Mouse (Mus musculus): ENCODE data around the gene Syn1. TPM values are rescaled to one million over a fixed set of nuclear protein-coding genes. Genes with fewer than 3 reads are reported as not detected.

Gene Syn1
- polyA plus RNA-seq, 1 experiment from 2014 or later, result 0.05 TPM

DNA sequence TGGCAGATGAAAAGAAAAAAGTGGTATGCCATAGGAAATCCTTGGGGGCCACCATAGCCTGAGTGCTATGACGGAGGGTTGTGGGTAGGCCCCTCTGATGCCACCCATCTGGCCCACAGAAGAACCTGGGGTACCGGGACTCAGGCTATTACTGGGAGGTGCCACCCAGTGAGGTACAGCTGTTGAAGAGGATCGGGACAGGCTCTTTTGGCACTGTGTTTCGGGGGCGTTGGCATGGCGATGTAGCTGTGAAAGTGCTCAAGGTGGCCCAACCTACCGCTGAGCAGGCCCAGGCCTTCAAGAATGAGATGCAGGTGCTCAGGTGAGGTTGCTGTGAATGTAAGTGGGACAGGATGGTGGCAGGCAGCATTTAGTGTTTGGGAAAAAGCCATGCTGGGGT, 67.0 kb downstream of the Syn1 start:
- Histone ChIP-seq H3K4me3 (ENCODE audit: low read depth, low read length) (no peak overlapping the region), H3K9me3 (ENCODE audit: low read length) (no peaks in the 10 kb centered on the region), H3K36me3 (replicated peaks; ENCODE audit: insufficient read depth, low read length) (peaks cover 28% of the 10 kb centered on the region), H3K27me3 (ENCODE audit: insufficient read depth, low read length) (no peaks in the 10 kb centered on the region), H3K4me1 (ENCODE audit: insufficient read depth) (peaks cover 5% of the 10 kb centered on the region; the same call in 1 of the 2 replicates), H3K4me2 (ENCODE audit: low read depth, low read length) (no peak overlapping the region), H3K27ac (ENCODE audit: low read depth) (no peak overlapping the region), H3K9ac (replicated peaks) (no peak overlapping the region)
- DNase-seq (no peak), ATAC-seq (no peak)
- WGBS (ENCODE audit: insufficient replicate concordance), result 87% methylated on average over 7 of the region's 7 CpGs
- no peak for TF ChIP-seq CTCF (IDR thresholded peaks at IDR 0.05; ENCODE audit: low read depth)
- no peak for TF ChIP-seq EP300 (IDR thresholded peaks at IDR 0.05; ENCODE audit: low read depth)

DNA sequence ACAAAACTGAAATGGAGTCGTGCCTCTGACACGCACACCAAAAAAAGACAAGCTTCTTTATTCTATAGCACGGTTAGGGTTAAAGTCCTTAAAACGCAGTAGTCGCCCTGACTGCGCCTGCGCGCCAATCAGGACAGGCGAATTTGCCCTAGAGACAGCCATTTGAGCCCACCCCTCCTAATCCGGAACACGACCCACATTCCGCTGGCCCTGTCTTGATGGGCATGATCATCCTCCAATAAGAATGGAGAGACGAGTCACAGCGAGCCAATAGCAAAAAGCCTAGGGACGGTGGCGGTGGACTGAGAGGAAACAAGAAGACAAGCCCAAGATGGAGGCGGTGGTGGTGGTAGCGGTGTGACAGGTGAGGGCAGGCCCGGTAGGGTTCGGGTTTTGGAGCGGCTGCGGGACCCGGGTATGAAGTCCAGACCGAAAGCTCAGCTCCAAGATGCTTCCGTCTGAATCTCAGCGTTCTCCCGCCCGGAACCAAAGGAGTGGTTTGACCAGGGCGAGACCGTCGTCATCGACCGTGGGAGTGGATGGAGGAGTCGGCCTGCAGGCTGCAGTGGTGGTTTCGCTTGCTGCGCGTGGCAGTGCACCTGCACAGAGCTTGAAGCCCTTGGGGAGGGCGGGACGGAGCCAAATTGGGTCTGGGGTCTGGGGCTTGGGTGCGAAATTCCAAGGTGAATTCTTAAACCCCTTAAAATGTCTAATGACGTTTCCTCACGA, 72.4 kb downstream of the Syn1 start:
- peak; percentile 99 for ATAC-seq
- 15% methylated on average over 42 of the region's 42 CpGs for WGBS (ENCODE audit: insufficient replicate concordance)
- no peaks in the 10 kb centered on the region for H3K9me3 ChIP-seq (ENCODE audit: low read length)
- H3K9ac ChIP-seq (replicated peaks), result peak overlapping the region; percentile 74
- H3K4me1 ChIP-seq (ENCODE audit: insufficient read depth), result peaks cover 5% of the 10 kb centered on the region; the same call in 1 of the 2 replicates
- H3K36me3 ChIP-seq (replicated peaks; ENCODE audit: insufficient read depth, low read length), result peaks cover 14% of the 10 kb centered on the region
- peak; percentile 85 for DNase-seq
- no peaks in the 10 kb centered on the region for H3K27me3 ChIP-seq (ENCODE audit: insufficient read depth, low read length)
- TF ChIP-seq EP300 (IDR thresholded peaks at IDR 0.05; ENCODE audit: low read depth) (peak; percentile 57; the same call in 1 of the 2 replicates), CTCF (IDR thresholded peaks at IDR 0.05; ENCODE audit: low read depth) (no peak)
- peak overlapping the region; percentile 60 for H3K27ac ChIP-seq (ENCODE audit: low read depth)
- H3K4me3 ChIP-seq (ENCODE audit: low read depth, low read length), result peak overlapping the region; percentile 72
- peak overlapping the region; percentile 82 for H3K4me2 ChIP-seq (ENCODE audit: low read depth, low read length)

DNA sequence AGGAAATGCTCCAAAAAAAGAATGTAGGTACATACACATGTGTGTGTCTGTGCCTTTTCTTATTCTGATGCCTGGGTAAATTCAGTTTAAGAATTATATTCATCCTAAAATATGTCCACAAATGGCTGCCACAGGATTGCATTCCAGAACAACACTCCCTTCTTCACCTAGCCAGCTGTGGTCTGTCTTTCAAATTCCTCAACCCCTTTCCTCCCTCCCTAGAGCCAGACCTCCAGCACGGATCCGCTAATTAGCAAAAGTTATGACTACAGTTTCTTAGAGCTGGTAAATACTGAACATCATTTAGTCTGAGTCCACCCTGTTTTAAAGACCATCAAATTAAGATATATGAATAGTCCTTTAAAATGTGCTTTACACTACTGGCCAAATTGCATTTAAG, 73.0 kb downstream of the Syn1 start:
- no peak for DNase-seq
- WGBS (ENCODE audit: insufficient replicate concordance), result 19% methylated on average over 2 of the region's 2 CpGs
- Histone ChIP-seq H3K9me3 (ENCODE audit: low read length) (no peaks in the 10 kb centered on the region), H3K27me3 (ENCODE audit: insufficient read depth, low read length) (no peaks in the 10 kb centered on the region), H3K4me2 (ENCODE audit: low read depth, low read length) (peak overlapping the region; percentile 82), H3K4me1 (ENCODE audit: insufficient read depth) (peaks cover 5% of the 10 kb centered on the region; the same call in 1 of the 2 replicates), H3K9ac (replicated peaks) (no peak overlapping the region), H3K36me3 (replicated peaks; ENCODE audit: insufficient read depth, low read length) (peaks cover 11% of the 10 kb centered on the region), H3K27ac (ENCODE audit: low read depth) (peak overlapping the region; percentile 51; the same call in 1 of the 2 replicates), H3K4me3 (ENCODE audit: low read depth, low read length) (peak overlapping the region; percentile 72)
- TF ChIP-seq CTCF (IDR thresholded peaks at IDR 0.05; ENCODE audit: low read depth), result no peak
- TF ChIP-seq EP300 (IDR thresholded peaks at IDR 0.05; ENCODE audit: low read depth), result no peak
- ATAC-seq, result no peak

DNA sequence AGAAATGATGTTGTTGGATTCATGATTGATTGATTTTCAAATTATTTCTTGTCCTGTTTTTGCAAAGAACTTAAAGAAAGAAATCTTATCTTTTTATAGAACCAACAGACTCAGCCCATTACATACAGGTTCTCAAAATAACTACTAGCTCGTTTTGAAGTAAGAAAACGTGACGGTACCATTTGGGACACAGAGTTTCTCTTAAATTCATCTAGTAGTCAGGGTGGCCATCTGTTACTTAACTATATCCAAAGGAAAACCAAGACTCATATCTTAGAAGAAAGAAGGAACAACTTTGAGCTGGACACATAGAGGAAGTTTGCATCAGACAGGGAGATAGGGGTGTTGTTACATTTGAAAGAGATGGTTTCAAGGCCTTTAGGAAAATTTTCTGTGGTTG, 73.6 kb downstream of the Syn1 start:
- Histone ChIP-seq H3K4me1 (ENCODE audit: insufficient read depth) (peaks cover 5% of the 10 kb centered on the region; the same call in 1 of the 2 replicates), H3K27ac (ENCODE audit: low read depth) (no peak overlapping the region), H3K9me3 (ENCODE audit: low read length) (no peaks in the 10 kb centered on the region), H3K4me2 (ENCODE audit: low read depth, low read length) (no peak overlapping the region), H3K27me3 (ENCODE audit: insufficient read depth, low read length) (no peaks in the 10 kb centered on the region), H3K4me3 (ENCODE audit: low read depth, low read length) (no peak overlapping the region), H3K9ac (replicated peaks) (no peak overlapping the region), H3K36me3 (replicated peaks; ENCODE audit: insufficient read depth, low read length) (peaks cover 11% of the 10 kb centered on the region)
- ATAC-seq (no peak), DNase-seq (no peak)
- TF ChIP-seq EP300 (IDR thresholded peaks at IDR 0.05; ENCODE audit: low read depth) (no peak), CTCF (IDR thresholded peaks at IDR 0.05; ENCODE audit: low read depth) (no peak)
- WGBS (ENCODE audit: insufficient replicate concordance), result 79% methylated on average over 3 of the region's 3 CpGs

DNA sequence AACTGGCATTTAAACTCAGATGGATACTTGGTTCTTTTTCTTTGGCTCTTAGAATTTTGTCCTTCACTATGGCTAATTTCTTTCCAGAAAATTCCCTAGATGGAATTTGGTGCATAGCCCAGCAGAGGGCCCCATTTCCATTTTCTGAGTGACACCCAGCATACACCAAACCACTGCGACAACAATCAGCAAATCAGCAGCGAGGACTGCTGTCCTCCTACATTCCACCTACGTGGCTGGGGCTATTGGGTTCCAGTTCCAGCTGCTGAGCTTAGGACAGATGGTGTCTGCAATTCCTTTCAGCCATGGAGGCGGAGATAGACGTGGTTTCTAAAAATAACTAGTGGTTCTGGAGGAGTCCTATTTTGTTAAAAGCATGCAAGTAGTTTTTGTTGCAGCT, 91.9 kb downstream of the Syn1 start:
- Histone ChIP-seq H3K4me3 (ENCODE audit: low read depth, low read length) (no peak overlapping the region), H3K36me3 (replicated peaks; ENCODE audit: insufficient read depth, low read length) (no peaks in the 10 kb centered on the region), H3K4me2 (ENCODE audit: low read depth, low read length) (no peak overlapping the region), H3K27me3 (ENCODE audit: insufficient read depth, low read length) (no peaks in the 10 kb centered on the region), H3K9me3 (ENCODE audit: low read length) (no peaks in the 10 kb centered on the region), H3K4me1 (ENCODE audit: insufficient read depth) (no peaks in the 10 kb centered on the region), H3K9ac (replicated peaks) (no peak overlapping the region), H3K27ac (ENCODE audit: low read depth) (no peak overlapping the region)
- peak; percentile 36 for DNase-seq
- peak; percentile 55 for TF ChIP-seq CTCF (IDR thresholded peaks at IDR 0.05; ENCODE audit: low read depth)
- TF ChIP-seq EP300 (IDR thresholded peaks at IDR 0.05; ENCODE audit: low read depth), result no peak
- WGBS (ENCODE audit: insufficient replicate concordance), result 17% methylated on average over 5 of the region's 5 CpGs
- peak; percentile 88 for ATAC-seq

DNA sequence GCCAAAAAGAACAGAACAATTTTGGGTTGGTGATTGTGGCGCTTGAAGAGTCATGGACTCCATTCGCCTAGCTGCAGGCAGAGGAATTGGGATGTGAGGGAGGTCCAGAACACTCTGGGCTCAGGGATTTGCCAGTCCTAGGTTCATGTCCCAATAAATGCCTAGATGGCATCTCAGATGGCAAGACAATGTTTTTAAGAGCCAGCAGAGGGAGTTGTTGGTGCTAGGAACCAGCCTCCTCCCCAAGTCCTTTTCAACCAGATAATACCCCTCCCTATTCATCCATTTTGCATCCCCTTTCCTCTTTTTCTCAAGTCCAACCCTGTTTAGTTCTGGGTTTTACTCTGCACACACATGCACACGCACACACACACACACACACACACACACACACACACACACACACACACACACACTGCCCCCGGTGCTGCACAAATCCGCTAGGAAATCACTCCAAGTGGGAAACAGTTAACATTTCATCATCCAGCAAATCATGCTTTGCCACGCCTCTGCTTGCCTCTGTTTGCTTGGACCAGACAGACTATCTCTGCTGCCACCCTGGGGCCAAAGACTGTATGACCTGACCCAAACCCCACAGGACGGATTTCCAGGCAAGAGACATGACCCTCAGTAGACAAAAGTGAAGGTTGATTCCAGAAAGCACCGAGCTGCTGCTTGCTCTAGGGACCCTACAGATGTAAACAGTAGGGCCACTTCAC, 100.9 kb downstream of the Syn1 start:
- ATAC-seq (peak; percentile 80), DNase-seq (peak; percentile 66)
- TF ChIP-seq EP300 (IDR thresholded peaks at IDR 0.05; ENCODE audit: low read depth) (no peak), CTCF (IDR thresholded peaks at IDR 0.05; ENCODE audit: low read depth) (peak; percentile 56)
- Histone ChIP-seq H3K27ac (ENCODE audit: low read depth) (no peak overlapping the region), H3K9ac (replicated peaks) (no peak overlapping the region), H3K4me1 (ENCODE audit: insufficient read depth) (no peaks in the 10 kb centered on the region), H3K36me3 (replicated peaks; ENCODE audit: insufficient read depth, low read length) (no peaks in the 10 kb centered on the region), H3K4me2 (ENCODE audit: low read depth, low read length) (peak overlapping the region; percentile 79), H3K27me3 (ENCODE audit: insufficient read depth, low read length) (no peaks in the 10 kb centered on the region), H3K4me3 (ENCODE audit: low read depth, low read length) (peak overlapping the region; percentile 33), H3K9me3 (ENCODE audit: low read length) (no peaks in the 10 kb centered on the region)
- 41% methylated on average over 7 of the region's 8 CpGs for WGBS (ENCODE audit: insufficient replicate concordance)

Measured in liver, postnatal 0 days (tissue).